Mouse (Mus musculus): ENCODE results near the gene Sf3a2. TPM values are rescaled to one million over a fixed set of nuclear protein-coding genes. Genes with fewer than 3 reads are reported as not detected.

Gene Sf3a2
- polyA plus RNA-seq, 1 experiment from 2014 or later: 51.2 TPM

GRCm38 (mm10) chr10:80805322-80805721, 7.3 kb downstream of the Sf3a2 start:
- Histone ChIP-seq H3K36me3 (peaks cover 51% of the 10 kb centered on the region), H3K27ac (ENCODE audit: poor library complexity, severe bottlenecking) (no peak overlapping the region)
- WGBS: 82% methylated on average over 5 of the region's 5 CpGs

GRCm38 (mm10) chr10:80805925-80806324, 7.9 kb downstream of the Sf3a2 start:
- peaks cover 60% of the 10 kb centered on the region for H3K4me1 ChIP-seq (replicated peaks)
- H3K4me3 ChIP-seq: no peak overlapping the region
- 0 out of 2 replicates have a peak overlapping the region, but pooled peaks have one; percentile 80 for H3K4me2 ChIP-seq
- no peak overlapping the region for H3K27ac ChIP-seq (ENCODE audit: poor library complexity, severe bottlenecking)
- peaks cover 17% of the 10 kb centered on the region for H3K27me3 ChIP-seq (replicated peaks)
- peak overlapping the region; percentile 78; the same call in 1 of the 2 replicates for H3K9ac ChIP-seq
- no peaks in the 10 kb centered on the region for H3K9me3 ChIP-seq (replicated peaks)
- H3K36me3 ChIP-seq: peaks cover 45% of the 10 kb centered on the region
- ATAC-seq (ENCODE audit: insufficient number of reproducible peaks, low FRiP score): no peak
- WGBS: 18% methylated on average over 3 of the region's 3 CpGs

More at GRCm38 (mm10) chr10:80805322-80805721, 7.3 kb downstream of the Sf3a2 start:
- no peak overlapping the region for H3K4me3 ChIP-seq
- H3K9me3 ChIP-seq (replicated peaks): no peaks in the 10 kb centered on the region
- peaks cover 57% of the 10 kb centered on the region for H3K4me1 ChIP-seq (replicated peaks)
- H3K4me2 ChIP-seq: no peak overlapping the region
- ATAC-seq (ENCODE audit: insufficient number of reproducible peaks, low FRiP score): no peak
- peak overlapping the region; percentile 11; the same call in 1 of the 2 replicates for H3K9ac ChIP-seq
- H3K27me3 ChIP-seq (replicated peaks): peaks cover 16% of the 10 kb centered on the region

- Histone ChIP-seq H3K27ac (ENCODE audit: poor library complexity, severe bottlenecking) (peak overlapping the region; percentile 66), H3K4me3 (peak overlapping the region; percentile 51), H3K9me3 (replicated peaks) (no peaks in the 10 kb centered on the region), H3K9ac (peak overlapping the region; percentile 78), H3K36me3 (peaks cover 39% of the 10 kb centered on the region), H3K27me3 (replicated peaks) (peaks cover 17% of the 10 kb centered on the region), H3K4me2 (peak overlapping the region; percentile 80), H3K4me1 (replicated peaks) (peaks cover 60% of the 10 kb centered on the region)
- 42% methylated on average over 34 of the region's 34 CpGs for WGBS
- ATAC-seq (ENCODE audit: insufficient number of reproducible peaks, low FRiP score): no peak
Observed at GRCm38 (mm10) chr10:80806341-80807056, 8.5 kb downstream of the Sf3a2 start.

GRCm38 (mm10) chr10:80807057-80807627, 9.1 kb downstream of the Sf3a2 start:
- peaks cover 32% of the 10 kb centered on the region for H3K36me3 ChIP-seq
- H3K4me3 ChIP-seq: peak overlapping the region; percentile 51
- peak overlapping the region; percentile 66 for H3K27ac ChIP-seq (ENCODE audit: poor library complexity, severe bottlenecking)
- 1% methylated on average over 58 of the region's 58 CpGs for WGBS
- H3K9ac ChIP-seq: peak overlapping the region; percentile 78
- H3K9me3 ChIP-seq (replicated peaks): no peaks in the 10 kb centered on the region
- peak overlapping the region; percentile 80 for H3K4me2 ChIP-seq
- peaks cover 20% of the 10 kb centered on the region for H3K27me3 ChIP-seq (replicated peaks)
- ATAC-seq (ENCODE audit: insufficient number of reproducible peaks, low FRiP score): peak; percentile 56
- H3K4me1 ChIP-seq (replicated peaks): peaks cover 61% of the 10 kb centered on the region

- H3K4me3 ChIP-seq: peak overlapping the region; percentile 51
- H3K4me1 ChIP-seq (replicated peaks): peaks cover 69% of the 10 kb centered on the region
- H3K27me3 ChIP-seq (replicated peaks): peaks cover 28% of the 10 kb centered on the region
- ATAC-seq (ENCODE audit: insufficient number of reproducible peaks, low FRiP score): no peak
- no peaks in the 10 kb centered on the region for H3K9me3 ChIP-seq (replicated peaks)
- 16% methylated on average over 40 of the region's 40 CpGs for WGBS
- peaks cover 20% of the 10 kb centered on the region for H3K36me3 ChIP-seq
- H3K4me2 ChIP-seq: peak overlapping the region; percentile 80
- peak overlapping the region; percentile 66 for H3K27ac ChIP-seq (ENCODE audit: poor library complexity, severe bottlenecking)
- peak overlapping the region; percentile 78 for H3K9ac ChIP-seq
Observed at GRCm38 (mm10) chr10:80808099-80808984, 10.3 kb downstream of the Sf3a2 start.

GRCm38 (mm10) chr10:80808985-80809632, 11.1 kb downstream of the Sf3a2 start:
- Histone ChIP-seq H3K27me3 (replicated peaks) (peaks cover 32% of the 10 kb centered on the region), H3K27ac (ENCODE audit: poor library complexity, severe bottlenecking) (peak overlapping the region; percentile 17; the same call in 1 of the 2 replicates), H3K4me3 (peak overlapping the region; percentile 51), H3K36me3 (peaks cover 13% of the 10 kb centered on the region), H3K9ac (peak overlapping the region; percentile 78), H3K4me1 (replicated peaks) (peaks cover 69% of the 10 kb centered on the region), H3K9me3 (replicated peaks) (no peaks in the 10 kb centered on the region), H3K4me2 (peak overlapping the region; percentile 80)
- no peak for ATAC-seq (ENCODE audit: insufficient number of reproducible peaks, low FRiP score)
- WGBS: 7% methylated on average over 18 of the region's 18 CpGs

GRCm38 (mm10) chr10:80810084-80810483, 12.1 kb downstream of the Sf3a2 start:
- H3K9ac ChIP-seq: peak overlapping the region; percentile 43
- 2% methylated on average over 20 of the region's 20 CpGs for WGBS
- H3K36me3 ChIP-seq: peaks cover 3% of the 10 kb centered on the region
- no peak for ATAC-seq (ENCODE audit: insufficient number of reproducible peaks, low FRiP score)
- no peaks in the 10 kb centered on the region for H3K9me3 ChIP-seq (replicated peaks)
- H3K4me3 ChIP-seq: peak overlapping the region; percentile 22
- H3K4me1 ChIP-seq (replicated peaks): peaks cover 62% of the 10 kb centered on the region
- peak overlapping the region; percentile 34; the same call in 1 of the 2 replicates for H3K27ac ChIP-seq (ENCODE audit: poor library complexity, severe bottlenecking)
- H3K4me2 ChIP-seq: peak overlapping the region; percentile 70
- peaks cover 32% of the 10 kb centered on the region for H3K27me3 ChIP-seq (replicated peaks)

GRCm38 (mm10) chr10:80812391-80813041, 14.5 kb downstream of the Sf3a2 start:
- Histone ChIP-seq H3K4me2 (no peak overlapping the region), H3K27me3 (replicated peaks) (peaks cover 27% of the 10 kb centered on the region; the same call in 1 of the 2 replicates), H3K4me3 (no peak overlapping the region), H3K36me3 (no peaks in the 10 kb centered on the region), H3K4me1 (replicated peaks) (peaks cover 40% of the 10 kb centered on the region), H3K27ac (ENCODE audit: poor library complexity, severe bottlenecking) (no peak overlapping the region), H3K9me3 (replicated peaks) (no peaks in the 10 kb centered on the region), H3K9ac (peak overlapping the region; percentile 51)
- no peak for ATAC-seq (ENCODE audit: insufficient number of reproducible peaks, low FRiP score)
- 49% methylated on average over 5 of the region's 5 CpGs for WGBS

GRCm38 (mm10) chr10:80813366-80813765, 15.4 kb downstream of the Sf3a2 start, which contains the start of gene Jsrp1:
Gene Jsrp1, minus strand, starts transcription at chr10:80813498.
- Histone ChIP-seq H3K27ac (ENCODE audit: poor library complexity, severe bottlenecking) (no peak within 1 kb of the TSS), H3K9me3 (replicated peaks) (no peaks in the 10 kb centered on the region), H3K4me1 (replicated peaks) (peaks cover 31% of the 10 kb centered on the region), H3K4me2 (no peak within 1 kb of the TSS), H3K27me3 (replicated peaks) (peaks cover 24% of the 10 kb centered on the region; the same call in 1 of the 2 replicates), H3K9ac (peak within 1 kb of the TSS; percentile 51), H3K4me3 (no peak within 1 kb of the TSS), H3K36me3 (no peaks in the 10 kb centered on the region)
- WGBS: 70% methylated on average over 4 of the region's 4 CpGs
- ATAC-seq (ENCODE audit: insufficient number of reproducible peaks, low FRiP score): no peak

- Histone ChIP-seq H3K27ac (ENCODE audit: poor library complexity, severe bottlenecking) (no peak overlapping the region), H3K4me2 (no peak overlapping the region), H3K4me1 (replicated peaks) (peaks cover 21% of the 10 kb centered on the region), H3K9ac (no peak overlapping the region), H3K4me3 (no peak overlapping the region), H3K27me3 (replicated peaks) (peaks cover 20% of the 10 kb centered on the region; the same call in 1 of the 2 replicates), H3K36me3 (no peaks in the 10 kb centered on the region), H3K9me3 (replicated peaks) (no peaks in the 10 kb centered on the region)
- ATAC-seq (ENCODE audit: insufficient number of reproducible peaks, low FRiP score): no peak
- 61% methylated on average over 7 of the region's 7 CpGs for WGBS
Observed at GRCm38 (mm10) chr10:80814800-80815199, 16.8 kb downstream of the Sf3a2 start.
